Mouse (Mus musculus) stomach, embryonic 16.5 days (tissue): Measurements from ENCODE around the gene Plagl2. TPM values are rescaled to one million over a fixed set of nuclear protein-coding genes. Genes with fewer than 3 reads are reported as not detected.

Source experiments
- ATAC-seq: fragments of 200-750 bp; cut with Nextera tagmentation; 2 replicates; pipeline ENCODE4 v1.8.0; 2017; ENCODE audit warnings: moderate number of reproducible peaks, moderate TSS enrichment; ENCODE audit not compliant: insufficient read depth, low FRiP score
- H3K27ac ChIP-seq: fragments of 300-500 bp; sonication (generic); 2 replicates; pipeline ENCODE4 v1.5.1; 2014; ENCODE audit warnings: low read length
- H3K27me3 ChIP-seq: fragments of 300-500 bp; sonication (generic); 2 replicates; pipeline ENCODE4 v1.6.1; 2014; ENCODE audit warnings: low read length, control low read depth, mixed read lengths; ENCODE audit not compliant: control insufficient read depth, insufficient read depth
- H3K36me3 ChIP-seq: fragments of 300-500 bp; sonication (generic); 2 replicates; pipeline ENCODE4 v1.6.1; 2014; ENCODE audit warnings: low read length; ENCODE audit not compliant: control insufficient read depth, insufficient read depth
- H3K4me1 ChIP-seq: fragments of 300-500 bp; sonication (generic); 2 replicates; pipeline ENCODE4 v1.6.1; 2014; ENCODE audit warnings: low read length, control low read depth, mixed read lengths; ENCODE audit not compliant: control insufficient read depth, insufficient read depth
- H3K4me2 ChIP-seq: fragments of 300-500 bp; sonication (generic); 2 replicates; pipeline ENCODE4 v1.6.1; 2014; ENCODE audit warnings: low read depth, low read length, mixed read lengths
- H3K4me3 ChIP-seq: fragments of 300-500 bp; sonication (generic); replicated peaks from 2 replicates; pipeline ENCODE4 v1.5.1; 2014; ENCODE audit warnings: mild to moderate bottlenecking, low read length
- H3K9ac ChIP-seq: fragments of 300-500 bp; sonication (generic); 2 replicates; pipeline ENCODE4 v1.6.1; 2014; ENCODE audit warnings: low read length
- H3K9me3 ChIP-seq: fragments of 300-500 bp; sonication (generic); replicated peaks from 2 replicates; pipeline ENCODE4 v1.6.1; 2016; ENCODE audit warnings: low read length, control low read depth; ENCODE audit not compliant: control insufficient read depth
- WGBS: fragments of 180-500 bp; shearing (Covaris S2); extraction: QIAGEN DNeasy Blood & Tissue Kit; methylation state at CpG from one replicate; pipeline ENCODE4 v1.1.7; 2014; 5-methylcytosine and 5-hydroxymethylcytosine counted together
- polyA plus RNA-seq: library from polyadenylated mRNA; unstranded; fragments of >200 nt; fragmentation: Nextera tagmentation; extraction: Ambion mirVana; gene quantifications from 2 replicates; pipeline ENCODE4 v1.2.1, GENCODE M21; 2015

Plagl2 gene
- polyA plus RNA-seq, 1 experiment from 2014 or later: 19.6 TPM

GRCm38 (mm10) chr2:153242156-153242555 is 930 bp upstream of the Plagl2 start:
- H3K9me3 ChIP-seq: no peaks in the 10 kb centered on the region
- peak overlapping the region; percentile 61 for H3K4me2 ChIP-seq
- H3K27me3 ChIP-seq: no peaks in the 10 kb centered on the region
- no peak overlapping the region for H3K27ac ChIP-seq
- peak overlapping the region; percentile 84 for H3K9ac ChIP-seq
- WGBS: 56% methylated on average over 6 of the region's 6 CpGs
- H3K36me3 ChIP-seq: 0 out of 2 replicates have a peak, but pooled peaks cover 3% of the 10 kb centered on the region
- ATAC-seq: no peak
- peak overlapping the region; percentile 80 for H3K4me3 ChIP-seq
- peaks cover 32% of the 10 kb centered on the region for H3K4me1 ChIP-seq

- Histone ChIP-seq H3K36me3 (0 out of 2 replicates have a peak, but pooled peaks cover 3% of the 10 kb centered on the region), H3K27ac (peak overlapping the region; percentile 88), H3K4me1 (peaks cover 42% of the 10 kb centered on the region), H3K4me3 (peak overlapping the region; percentile 80), H3K9me3 (no peaks in the 10 kb centered on the region), H3K9ac (peak overlapping the region; percentile 84), H3K4me2 (peak overlapping the region; percentile 89), H3K27me3 (no peaks in the 10 kb centered on the region)
- ATAC-seq: peak; percentile 46
- WGBS: under 1% methylated on average over 33 of the region's 33 CpGs
Observed at GRCm38 (mm10) chr2:153240701-153241235, 458 bp downstream of the Plagl2 start.

GRCm38 (mm10) chr2:153239860-153240480 is 1.3 kb downstream of the Plagl2 start:
- Histone ChIP-seq H3K9ac (peak overlapping the region; percentile 84), H3K27ac (peak overlapping the region; percentile 88), H3K4me2 (peak overlapping the region; percentile 89), H3K36me3 (peaks cover 10% of the 10 kb centered on the region; the same call in 1 of the 2 replicates), H3K27me3 (no peaks in the 10 kb centered on the region), H3K4me1 (peaks cover 43% of the 10 kb centered on the region), H3K4me3 (peak overlapping the region; percentile 80), H3K9me3 (no peaks in the 10 kb centered on the region)
- WGBS: 2% methylated on average over 20 of the region's 22 CpGs
- ATAC-seq: no peak

DNA sequence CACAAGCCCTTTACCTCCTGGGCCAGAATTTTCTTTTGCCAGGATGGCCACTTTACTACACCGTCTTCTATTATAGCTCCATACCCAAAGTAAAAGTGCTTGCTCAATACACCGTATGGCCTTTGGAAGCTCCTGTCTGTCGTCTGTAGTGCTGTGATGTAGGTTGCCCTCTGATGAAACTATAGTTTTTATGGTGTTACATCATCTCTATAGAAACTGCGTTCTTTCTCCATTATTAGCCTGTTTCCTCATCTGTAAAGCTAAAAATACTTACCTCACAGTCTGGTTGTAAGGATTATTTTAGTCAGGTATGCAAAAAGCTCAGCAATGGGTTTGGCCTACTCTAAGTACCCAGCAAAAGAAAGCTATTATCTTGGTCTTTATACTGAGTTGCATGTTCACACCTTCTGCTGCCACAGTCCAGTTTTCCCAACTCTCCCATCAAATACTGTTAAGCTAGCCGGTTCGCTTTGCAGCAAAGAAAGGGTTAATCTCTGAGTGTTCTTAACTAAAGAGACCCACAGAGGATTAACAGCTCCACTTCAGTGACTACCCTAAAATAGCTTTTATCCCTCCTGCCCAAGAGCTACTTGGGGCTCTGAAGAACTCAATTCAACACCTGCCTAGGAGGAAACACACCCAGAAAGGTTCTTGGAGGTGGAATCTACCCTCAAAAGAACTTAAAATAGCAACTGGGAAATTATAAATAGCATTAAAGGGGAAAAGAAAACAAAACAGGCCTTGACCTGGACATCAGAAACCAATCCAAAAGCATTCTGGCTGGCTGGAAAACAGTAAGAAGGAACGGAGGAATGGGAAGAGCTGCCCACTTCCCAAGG is 2.0 kb downstream of the Plagl2 start:
- ATAC-seq: no peak
- WGBS: 52% methylated on average over 7 of the region's 7 CpGs
- H3K27me3 ChIP-seq: no peaks in the 10 kb centered on the region
- H3K4me3 ChIP-seq: peak overlapping the region; percentile 80
- H3K36me3 ChIP-seq: peaks cover 10% of the 10 kb centered on the region; the same call in 1 of the 2 replicates
- peaks cover 43% of the 10 kb centered on the region for H3K4me1 ChIP-seq
- H3K9ac ChIP-seq: peak overlapping the region; percentile 84
- no peaks in the 10 kb centered on the region for H3K9me3 ChIP-seq
- H3K4me2 ChIP-seq: peak overlapping the region; percentile 89
- H3K27ac ChIP-seq: peak overlapping the region; percentile 88

DNA sequence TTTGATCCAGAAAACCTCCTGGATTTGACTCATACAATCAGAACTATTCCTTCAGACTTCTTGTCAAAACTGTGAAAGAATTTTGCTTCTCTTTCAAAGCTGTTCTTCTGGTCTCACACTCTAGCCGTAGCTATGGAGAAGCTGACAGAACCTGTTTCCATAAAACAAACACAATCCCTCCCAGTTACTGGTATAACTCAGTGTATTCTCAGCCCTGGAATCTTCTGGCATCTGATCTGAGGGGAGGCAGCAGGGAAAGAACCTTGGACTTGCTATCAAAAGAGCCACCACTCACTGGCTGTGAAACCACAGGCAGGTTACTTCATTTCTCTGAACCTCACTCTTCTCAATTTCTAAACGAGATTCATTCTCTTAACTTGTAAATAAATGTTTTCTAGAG is 2.8 kb downstream of the Plagl2 start:
- peak overlapping the region; percentile 88 for H3K27ac ChIP-seq
- H3K4me3 ChIP-seq: peak overlapping the region; percentile 80
- WGBS: 45% methylated on average over 2 of the region's 2 CpGs

DNA sequence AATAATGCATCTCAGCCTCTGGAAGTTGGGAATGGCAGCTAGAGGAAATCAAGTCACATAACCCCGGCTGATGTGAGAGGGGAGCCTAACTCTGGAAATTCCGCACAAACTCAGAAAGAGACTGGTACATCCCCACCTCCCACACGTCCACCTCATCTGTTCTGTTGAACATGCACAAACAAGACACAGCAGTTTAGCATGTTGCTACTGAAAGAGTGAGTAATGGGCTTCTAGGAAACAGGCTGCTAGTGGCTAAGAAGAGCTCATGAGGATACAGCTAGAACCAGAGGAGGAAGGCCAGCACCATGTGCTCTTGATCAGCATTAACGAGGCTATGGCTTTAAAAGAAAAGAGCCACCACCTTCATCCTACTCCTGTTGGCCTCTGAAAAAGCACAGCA is 3.3 kb downstream of the Plagl2 start:
- WGBS: 56% methylated on average over 4 of the region's 4 CpGs
- Histone ChIP-seq H3K27me3 (no peaks in the 10 kb centered on the region), H3K9me3 (no peaks in the 10 kb centered on the region), H3K4me3 (peak overlapping the region; percentile 80), H3K36me3 (peaks cover 17% of the 10 kb centered on the region; the same call in 1 of the 2 replicates), H3K4me1 (peaks cover 43% of the 10 kb centered on the region), H3K9ac (peak overlapping the region; percentile 37; the same call in 1 of the 2 replicates), H3K27ac (peak overlapping the region; percentile 88), H3K4me2 (peak overlapping the region; percentile 89)
- no peak for ATAC-seq

More for the DNA sequence above, 2.8 kb downstream of the Plagl2 start:
- H3K36me3 ChIP-seq: peaks cover 16% of the 10 kb centered on the region; the same call in 1 of the 2 replicates
- peak; percentile 31; the same call in 1 of the 2 replicates for ATAC-seq
- peak overlapping the region; percentile 89 for H3K4me2 ChIP-seq
- peak overlapping the region; percentile 59 for H3K9ac ChIP-seq
- H3K27me3 ChIP-seq: no peaks in the 10 kb centered on the region
- peaks cover 43% of the 10 kb centered on the region for H3K4me1 ChIP-seq
- no peaks in the 10 kb centered on the region for H3K9me3 ChIP-seq

GRCm38 (mm10) chr2:153237193-153237592 is 4.0 kb downstream of the Plagl2 start:
- Histone ChIP-seq H3K4me2 (peak overlapping the region; percentile 89), H3K4me3 (no peak overlapping the region), H3K36me3 (peaks cover 21% of the 10 kb centered on the region), H3K27me3 (no peaks in the 10 kb centered on the region), H3K27ac (peak overlapping the region; percentile 88), H3K9ac (no peak overlapping the region), H3K4me1 (peaks cover 37% of the 10 kb centered on the region), H3K9me3 (no peaks in the 10 kb centered on the region)
- 68% methylated on average over 4 of the region's 4 CpGs for WGBS
- no peak for ATAC-seq

DNA sequence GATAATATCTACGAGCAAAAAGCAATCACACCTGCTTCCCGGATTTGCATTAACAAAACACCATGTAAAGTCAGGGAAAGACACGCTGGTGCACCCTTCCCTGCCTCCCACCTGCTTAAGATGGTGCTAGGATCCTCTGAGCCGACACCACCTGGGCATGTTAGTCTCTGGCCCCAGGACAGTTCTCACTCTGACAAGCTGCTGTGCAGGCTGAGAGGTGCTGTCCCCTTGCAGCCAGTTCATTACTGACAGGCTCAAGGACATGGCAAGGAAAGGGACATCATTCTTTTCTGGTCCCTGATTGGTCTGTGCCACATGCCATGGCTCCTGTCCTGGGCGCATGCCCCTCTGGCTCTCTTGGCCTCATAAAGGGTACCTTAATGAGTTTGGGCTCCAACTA is 12.7 kb downstream of the Plagl2 start:
- WGBS: 77% methylated on average over 5 of the region's 5 CpGs

More for the DNA sequence above, 12.7 kb downstream of the Plagl2 start:
- peaks cover 25% of the 10 kb centered on the region for H3K36me3 ChIP-seq
- H3K4me1 ChIP-seq: peaks cover 7% of the 10 kb centered on the region; the same call in 1 of the 2 replicates
- no peak overlapping the region for H3K27ac ChIP-seq
- no peaks in the 10 kb centered on the region for H3K27me3 ChIP-seq
- H3K4me3 ChIP-seq: no peak overlapping the region
- no peak overlapping the region for H3K4me2 ChIP-seq
- no peak for ATAC-seq
- H3K9ac ChIP-seq: no peak overlapping the region
- no peaks in the 10 kb centered on the region for H3K9me3 ChIP-seq
